Mouse (Mus musculus) gastrocnemius, postnatal 4 days (tissue): ENCODE measurements around the gene Srarp. TPM values are rescaled to one million over a fixed set of nuclear protein-coding genes. Genes with fewer than 3 reads are reported as not detected.

Source experiments
- DNase-seq, 2 experiments: peaks; one replicate each; pipeline ENCODE4 v3.0.0; 2021 to 2022; ENCODE audit warnings: low spot score in 2 of 2, mixed read lengths in 2 of 2
- long read RNA-seq, 2 experiments: library from polyadenylated mRNA; stranded (forward); transcript quantifications; one replicate each; pipeline ENCODE4 v2.0.0; 2021
- total RNA-seq, 2 experiments: library from RNA; stranded (reverse); gene quantifications; 2 replicates each; pipeline ENCODE4 v1.2.3; 2021

The Srarp gene
- total RNA-seq, result not detected
- long read RNA-seq, experiment 1, result 0 reads
- long read RNA-seq, experiment 2, result 0 reads

GRCm38 (mm10) chr4:141435974-141436373 lies at the start of gene Srarp:
Gene Srarp, minus strand, starts transcription at chr4:141436105.
- no peak for DNase-seq

DNA sequence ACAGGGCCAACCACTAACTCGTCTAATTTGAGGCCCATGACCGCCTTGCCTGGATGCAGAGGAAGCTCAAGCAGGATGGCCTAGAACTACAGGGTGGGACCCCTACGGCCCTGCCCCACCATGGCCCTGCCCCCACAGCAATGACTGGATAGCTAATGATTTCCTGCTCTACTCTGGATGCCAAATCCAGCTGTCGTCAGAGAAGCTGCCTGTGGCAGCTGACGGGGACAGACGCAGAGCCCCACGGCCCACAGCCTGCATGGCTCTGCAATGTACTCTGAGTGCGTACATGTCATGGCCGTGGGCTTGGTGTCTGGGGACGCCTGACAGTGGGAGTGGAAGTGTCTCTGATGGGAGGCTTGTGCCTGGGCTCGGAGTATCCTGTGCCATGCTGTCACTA lies 48.2 kb upstream of the Srarp start:
- DNase-seq, result no peak

DNA sequence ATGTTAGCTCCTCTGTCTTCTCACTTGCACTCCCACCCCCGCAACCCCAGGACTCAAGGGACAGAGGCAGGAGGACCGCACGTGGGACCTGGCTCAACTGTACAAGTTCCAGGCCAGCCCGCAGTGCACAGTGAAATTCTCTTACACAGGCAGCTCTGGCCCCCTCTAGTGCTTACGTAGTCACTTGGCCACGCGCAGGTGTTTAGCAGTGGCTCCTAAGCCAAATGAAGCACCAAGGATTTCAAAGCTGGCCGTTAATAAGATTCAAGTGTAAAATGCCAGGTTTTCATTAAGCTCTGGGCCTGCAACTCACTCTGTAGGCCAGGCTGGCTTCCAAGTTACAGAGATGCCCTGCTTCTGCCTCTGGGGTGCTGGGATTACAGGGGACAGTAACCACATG lies 43.5 kb upstream of the Srarp start:
- DNase-seq, result peak in 1 of 2 experiments; percentile 25

DNA sequence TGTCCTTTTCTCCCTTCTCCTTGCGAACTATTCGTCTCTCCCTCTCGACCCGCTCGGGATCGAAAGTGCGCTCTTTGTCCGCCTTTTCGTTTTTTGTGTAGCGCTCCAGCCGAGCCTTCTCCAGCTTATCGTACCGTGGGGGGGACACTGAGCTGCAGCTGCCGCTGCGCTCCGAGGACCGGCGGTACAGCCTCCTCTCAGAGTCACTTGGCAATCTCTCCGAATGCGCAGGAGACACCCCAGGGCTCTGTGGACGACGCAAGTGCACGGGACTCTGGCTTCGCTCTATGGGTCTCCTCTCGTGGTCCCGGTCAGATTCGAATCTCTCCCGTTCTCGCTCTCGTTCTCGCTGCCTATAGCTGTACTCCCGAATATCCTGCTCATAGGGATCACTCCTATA lies 42.9 kb upstream of the Srarp start:
- DNase-seq, result no peak

DNA sequence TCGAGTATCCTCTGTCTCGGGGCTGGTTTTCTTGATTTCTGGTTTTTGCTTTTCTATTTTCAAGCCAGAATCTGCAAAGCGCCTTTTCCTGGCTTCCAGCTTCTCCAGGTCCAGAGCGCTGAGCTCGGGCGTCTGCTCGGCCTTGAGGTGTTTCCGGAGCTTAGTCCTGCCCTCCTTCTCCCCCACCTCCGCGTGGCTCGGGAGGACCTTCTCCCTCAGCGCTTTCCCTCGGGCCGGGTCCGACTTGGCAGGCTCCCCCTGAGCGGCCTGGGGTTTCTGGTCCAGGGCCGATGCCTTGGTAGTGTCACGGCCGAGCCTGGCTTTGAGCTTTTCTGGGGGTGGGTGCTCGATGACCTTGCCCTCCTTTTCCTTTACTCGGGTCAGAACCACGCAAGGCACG lies 42.3 kb upstream of the Srarp start:
- peak in 1 of 2 experiments; percentile 39 for DNase-seq

DNA sequence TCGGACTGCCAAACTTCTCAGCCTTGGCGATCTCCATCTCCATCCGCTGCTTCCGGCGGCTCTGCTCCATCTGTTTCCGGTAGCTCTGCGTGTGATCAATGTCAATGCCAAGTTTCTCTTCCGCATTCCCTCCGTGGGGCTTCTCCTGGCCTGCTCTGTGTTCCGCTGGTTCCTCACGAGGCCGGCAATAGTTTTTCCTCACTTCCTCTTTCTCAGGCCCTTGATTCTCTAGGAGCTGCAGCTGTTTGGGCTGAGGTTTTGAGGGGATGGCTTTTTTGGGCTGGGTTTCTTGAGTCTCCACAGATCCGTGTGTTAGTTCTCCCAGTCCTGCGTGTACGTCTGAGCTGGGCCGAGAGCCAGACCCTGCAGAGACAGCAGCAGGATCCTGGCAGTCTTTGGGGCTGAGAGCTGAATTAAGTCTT lies 41.8 kb upstream of the Srarp start:
- DNase-seq, result peak in 1 of 2 experiments; percentile 71

- no peak for DNase-seq
Measured at GRCm38 (mm10) chr4:141474431-141474830, 38.5 kb upstream of the Srarp start.

- no peak for DNase-seq
Measured at GRCm38 (mm10) chr4:141472641-141473321, 36.9 kb upstream of the Srarp start.

DNA sequence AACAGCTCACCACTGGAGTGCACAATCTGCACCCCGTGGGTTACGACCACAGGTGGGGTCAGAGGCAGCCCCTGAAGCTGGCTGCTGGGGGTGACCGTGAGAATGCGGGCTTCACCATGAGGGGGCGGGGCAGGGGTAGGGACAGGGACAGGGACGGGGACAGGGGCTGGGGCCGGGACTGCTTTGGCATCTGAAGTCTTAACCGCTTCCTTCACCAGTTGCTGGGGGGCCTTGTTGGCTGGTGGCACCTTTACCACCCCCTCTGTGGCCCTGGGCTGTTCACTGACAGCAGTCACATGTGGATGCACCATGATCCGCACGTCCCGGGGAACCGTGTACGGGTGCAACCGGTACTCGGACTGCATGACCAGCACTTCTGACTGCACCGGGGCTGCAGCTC lies 35.6 kb upstream of the Srarp start:
- no peak for DNase-seq

DNA sequence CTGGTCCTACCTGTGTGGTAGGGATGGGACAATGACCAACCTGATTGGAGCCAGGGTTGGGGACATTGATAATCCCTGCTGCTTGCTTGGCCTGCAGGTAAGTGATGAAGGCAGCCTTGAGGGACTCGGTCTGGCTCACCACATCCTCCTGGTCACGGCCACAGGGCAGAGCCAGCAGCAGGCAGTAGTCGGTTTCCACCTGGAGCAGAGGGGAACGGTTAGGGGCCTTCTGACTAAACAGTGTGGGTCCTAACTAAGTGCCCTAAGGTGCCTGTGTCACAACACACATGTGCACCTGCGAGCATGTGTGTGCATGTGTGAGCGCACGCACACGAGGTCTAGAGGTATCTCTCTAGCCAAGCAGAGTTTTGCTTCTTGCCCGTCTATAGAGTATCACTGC lies 33.4 kb upstream of the Srarp start:
- no peak for DNase-seq

- DNase-seq, result no peak
Measured at GRCm38 (mm10) chr4:141468576-141468975, 32.7 kb upstream of the Srarp start.

DNA sequence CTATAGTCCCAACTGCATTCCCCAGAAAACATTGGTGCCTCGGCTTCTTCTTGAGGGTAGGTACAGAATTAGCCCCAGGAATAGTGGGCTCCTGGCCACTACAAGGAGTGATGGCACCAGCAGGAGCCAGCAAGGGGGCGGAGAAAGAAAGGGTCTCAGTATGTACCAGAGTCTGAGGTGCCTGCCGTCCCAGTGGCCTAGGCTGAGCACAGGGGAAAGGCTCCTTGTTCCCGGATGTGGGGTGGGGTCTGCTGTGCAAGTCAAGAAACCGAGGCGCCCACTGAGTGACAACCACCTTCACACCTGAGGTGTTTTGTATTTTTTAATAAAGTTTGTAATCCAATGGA lies 31.6 kb upstream of the Srarp start:
- no peak for DNase-seq

- no peak for DNase-seq
Measured at GRCm38 (mm10) chr4:141466844-141467580, 31.1 kb upstream of the Srarp start.

GRCm38 (mm10) chr4:141466289-141466795 lies 30.4 kb upstream of the Srarp start:
- DNase-seq, result no peak

GRCm38 (mm10) chr4:141465512-141466288 lies 29.8 kb upstream of the Srarp start:
- DNase-seq, result no peak

DNA sequence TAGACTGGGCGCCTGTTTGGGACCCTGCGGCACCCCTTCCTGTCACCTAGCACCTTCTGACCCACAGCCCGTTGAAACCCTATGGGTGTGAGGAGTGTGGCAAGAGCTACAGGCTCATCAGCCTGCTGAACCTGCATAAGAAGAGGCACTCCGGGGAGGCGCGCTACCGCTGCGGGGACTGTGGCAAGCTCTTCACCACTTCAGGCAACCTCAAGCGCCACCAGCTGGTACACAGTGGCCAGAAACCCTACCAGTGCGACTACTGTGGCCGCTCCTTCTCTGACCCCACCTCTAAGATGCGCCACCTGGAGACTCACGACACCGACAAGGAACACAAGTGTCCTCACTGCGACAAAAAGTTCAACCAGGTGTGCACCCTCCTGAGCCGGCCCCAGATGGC lies 28.8 kb upstream of the Srarp start:
- no peak for DNase-seq

- DNase-seq, result no peak
Measured at GRCm38 (mm10) chr4:141463472-141463871, 27.6 kb upstream of the Srarp start.

GRCm38 (mm10) chr4:141461576-141461975 lies 25.7 kb upstream of the Srarp start:
- DNase-seq, result no peak

GRCm38 (mm10) chr4:141461088-141461487 lies 25.2 kb upstream of the Srarp start:
- no peak for DNase-seq

DNA sequence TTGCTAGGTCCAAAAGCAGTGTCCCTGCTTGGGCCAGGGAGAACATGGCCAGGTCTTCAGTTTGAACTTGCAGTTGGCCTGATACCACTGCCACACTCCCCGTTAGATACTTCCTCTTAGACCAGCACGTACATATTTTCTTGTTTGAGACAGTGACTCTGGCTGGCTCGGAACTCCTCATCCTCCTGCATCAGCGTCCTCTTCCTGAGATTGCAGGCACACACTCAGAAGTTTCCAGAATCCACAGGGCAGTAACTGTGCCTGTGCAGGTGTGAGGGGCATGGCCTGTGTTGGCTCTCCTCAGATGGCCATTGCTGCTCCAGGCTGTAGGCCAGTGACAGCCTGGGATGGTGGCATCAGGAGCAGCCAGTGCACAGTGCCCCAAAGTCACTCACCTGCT lies 24.6 kb upstream of the Srarp start:
- no peak for DNase-seq

GRCm38 (mm10) chr4:141459766-141460165 lies 23.9 kb upstream of the Srarp start:
- no peak for DNase-seq

GRCm38 (mm10) chr4:141458888-141459287 lies 23.0 kb upstream of the Srarp start:
- no peak for DNase-seq
